Mouse (Mus musculus) ES-Bruce4 (cell line): ENCODE measurements around the gene Abcb5.

ENCODE experiments used
- CTCF ChIP-seq: IDR thresholded peaks from one replicate; pipeline ENCODE4 v1.8.1; 2011; ENCODE audit warnings: low read depth, low read length
- POLR2A ChIP-seq: IDR thresholded peaks from one replicate; pipeline ENCODE4 v1.8.1; 2011; ENCODE audit warnings: low read length; ENCODE audit not compliant: insufficient read depth

DNA sequence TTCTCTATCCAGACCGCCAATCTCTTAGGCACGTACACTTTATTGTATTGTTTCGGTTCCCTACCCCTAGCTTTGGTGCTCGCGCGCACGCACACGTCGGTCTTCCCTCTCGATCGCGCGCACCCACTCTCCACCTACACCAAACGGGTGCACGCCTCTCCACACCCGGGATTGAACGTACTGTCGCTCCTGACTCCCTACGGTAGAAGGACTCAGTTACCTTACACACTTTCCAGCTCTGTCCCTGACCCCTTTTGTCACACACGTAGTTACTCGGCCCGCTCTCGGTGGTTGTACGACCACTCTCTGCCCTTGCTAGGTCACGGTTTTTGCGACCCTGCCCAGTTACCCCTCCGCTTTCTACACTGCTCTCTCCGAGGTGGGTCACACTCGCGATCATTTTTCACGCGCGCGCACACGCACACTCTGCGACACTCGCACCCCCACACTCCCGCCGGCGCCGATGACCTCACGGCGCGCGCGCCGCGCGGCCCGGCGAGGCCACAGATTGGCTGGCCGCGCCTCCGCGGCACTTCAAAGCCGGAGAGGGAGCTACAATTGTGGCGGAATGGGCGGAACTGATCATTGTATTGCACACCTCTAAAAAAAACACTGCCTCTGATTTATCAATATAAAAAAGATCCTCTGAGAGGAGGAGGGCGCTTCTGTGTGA, 119.4 kb downstream of the Abcb5 start:
- TF ChIP-seq CTCF (no peak), POLR2A (no peak)
